Mouse (Mus musculus) embryonic fibroblast, embryonic 13.5 days (primary cell): ENCODE data around the gene Fermt2. TPM values are rescaled to one million over a fixed set of nuclear protein-coding genes. Genes with fewer than 3 reads are reported as not detected.

Experiments
- H3K27ac ChIP-seq: 2 replicates; pipeline ENCODE4 v1.5.1; 2012; ENCODE audit warnings: low read length, control low read depth, inconsistent platforms; ENCODE audit not compliant: insufficient read depth
- H3K4me1 ChIP-seq: 2 replicates; pipeline ENCODE4 v1.6.1; 2011; ENCODE audit warnings: low read length; ENCODE audit not compliant: control insufficient read depth, insufficient read depth
- H3K4me3 ChIP-seq: 2 replicates; pipeline ENCODE4 v1.5.1; 2011; ENCODE audit warnings: mild to moderate bottlenecking, control low read depth, low read length; ENCODE audit not compliant: insufficient read depth
- CTCF ChIP-seq: IDR thresholded peaks from 2 replicates; pipeline ENCODE4 v1.5.1; 2011; ENCODE audit warnings: mild to moderate bottlenecking, control low read depth, low read length, moderate library complexity, borderline replicate concordance; ENCODE audit not compliant: insufficient read depth
- POLR2A ChIP-seq: IDR thresholded peaks from 2 replicates; pipeline ENCODE4 v1.6.1; 2011; ENCODE audit warnings: low read depth, mild to moderate bottlenecking, control low read depth, low read length, moderate library complexity
- polyA plus RNA-seq: library from polyadenylated mRNA; stranded (reverse); fragments of >200 nt; gene quantifications from 2 replicates; pipeline ENCODE4 v1.2.4, GENCODE M21; 2011; ENCODE audit warnings: low read depth; ENCODE audit not compliant: missing spikeins, insufficient read length

The Fermt2 gene
- polyA plus RNA-seq, 1 experiment = 244 TPM

DNA sequence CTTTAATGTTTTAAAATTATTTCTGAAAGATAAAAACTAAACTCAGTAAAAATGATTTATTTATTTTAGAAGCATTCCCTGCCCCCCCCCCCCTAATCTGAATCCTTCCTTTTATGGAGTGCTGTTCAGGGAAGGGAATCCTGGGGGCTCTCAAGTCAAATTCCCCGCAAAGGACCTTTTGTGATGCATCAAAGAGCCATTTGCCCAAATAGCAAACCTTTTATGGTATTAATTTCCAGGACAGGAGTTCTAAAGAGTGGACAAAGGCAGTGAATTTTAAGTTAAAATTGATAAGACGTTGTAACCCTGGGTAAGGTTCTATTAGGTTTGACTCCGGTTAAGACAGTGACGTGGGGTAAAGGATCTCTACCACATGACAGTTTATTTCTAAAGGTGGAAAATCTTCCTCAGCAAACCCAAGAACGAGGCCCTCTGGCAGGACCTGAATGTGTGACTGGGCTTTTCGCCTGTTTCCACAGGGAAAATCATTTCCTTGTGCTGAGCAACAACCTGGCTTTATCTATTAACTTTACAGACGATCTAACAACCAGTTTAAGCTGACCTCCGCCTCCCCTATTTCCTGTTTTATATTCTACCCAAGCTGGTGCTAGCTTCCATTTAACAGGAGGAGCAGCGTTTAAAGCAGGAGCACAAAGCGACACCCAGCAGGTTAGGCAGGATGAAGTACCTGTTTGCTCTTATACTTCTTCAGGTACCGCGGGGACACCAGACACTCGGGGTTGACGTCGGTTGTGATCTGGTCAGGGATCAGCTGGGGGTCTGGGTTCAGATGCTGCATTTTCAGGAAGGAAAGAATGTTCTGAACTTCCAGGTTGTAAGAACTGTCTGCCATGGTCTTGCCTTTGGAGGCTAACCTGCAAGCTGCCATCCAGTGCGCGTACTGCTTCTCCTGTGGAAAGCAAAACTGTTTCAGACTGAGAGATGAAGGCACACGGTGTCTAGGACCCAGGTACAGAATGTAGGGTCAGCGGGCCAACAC is 65.6 kb downstream of the Fermt2 start:
- H3K4me1 ChIP-seq = peaks cover 13% of the 10 kb centered on the region
- no peak overlapping the region for H3K4me3 ChIP-seq
- TF ChIP-seq POLR2A = no peak
- TF ChIP-seq CTCF = no peak
- peak overlapping the region; percentile 92 for H3K27ac ChIP-seq

DNA sequence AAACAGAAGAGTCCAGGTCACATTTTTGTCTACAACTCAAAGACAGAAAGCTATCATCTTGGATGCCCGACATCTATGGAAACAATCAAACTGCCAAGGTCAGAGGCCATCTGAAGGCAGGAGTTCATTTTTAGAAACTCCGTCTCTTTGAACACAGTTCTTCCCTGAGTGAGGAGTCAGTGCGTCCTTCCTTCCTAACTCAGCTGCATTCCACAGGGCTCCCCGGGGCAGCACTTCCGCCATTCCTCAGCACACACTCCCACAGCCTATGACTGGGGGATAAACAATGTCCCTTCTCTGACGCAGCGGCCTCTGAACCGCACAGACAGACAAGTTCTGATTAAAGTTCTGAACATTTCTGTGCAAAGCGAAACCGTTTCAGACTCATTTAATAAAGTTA is 66.3 kb downstream of the Fermt2 start:
- Histone ChIP-seq H3K4me1 (peaks cover 13% of the 10 kb centered on the region), H3K4me3 (no peak overlapping the region), H3K27ac (peak overlapping the region; percentile 92)
- TF ChIP-seq CTCF (no peak), POLR2A (0 out of 2 replicates have a peak, but pooled peaks have one; percentile 17)

DNA sequence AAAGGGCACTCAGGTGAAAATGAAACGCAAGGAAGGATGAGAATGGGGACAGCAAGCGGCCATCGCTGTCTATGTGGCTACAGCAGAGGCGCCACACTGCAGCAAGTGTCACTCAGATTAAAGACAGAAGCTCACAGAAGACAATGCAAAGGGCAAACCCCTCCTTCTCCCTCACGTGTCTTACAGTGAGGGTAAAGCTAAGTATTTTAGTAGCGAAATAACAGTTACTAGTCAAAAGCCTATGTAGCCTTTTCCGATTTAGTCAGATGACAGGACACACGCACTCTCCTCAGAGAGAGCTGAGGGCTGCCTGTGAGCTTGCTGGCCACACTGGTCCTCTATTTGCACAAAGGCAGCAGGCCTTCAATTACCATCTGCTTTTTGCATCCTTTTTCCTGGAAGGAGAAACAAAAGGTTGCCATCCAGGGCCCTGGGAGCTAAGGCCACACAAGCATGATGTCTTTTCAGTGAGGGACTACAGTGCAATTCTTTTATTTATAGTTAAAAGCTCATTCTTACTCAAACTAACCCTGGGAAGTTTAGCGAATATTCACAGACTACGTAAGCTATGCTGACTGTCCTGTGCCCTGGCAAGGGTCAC is 66.9 kb downstream of the Fermt2 start:
- Histone ChIP-seq H3K27ac (peak overlapping the region; percentile 92), H3K4me1 (peaks cover 13% of the 10 kb centered on the region), H3K4me3 (no peak overlapping the region)
- TF ChIP-seq CTCF = no peak
- no peak for TF ChIP-seq POLR2A

DNA sequence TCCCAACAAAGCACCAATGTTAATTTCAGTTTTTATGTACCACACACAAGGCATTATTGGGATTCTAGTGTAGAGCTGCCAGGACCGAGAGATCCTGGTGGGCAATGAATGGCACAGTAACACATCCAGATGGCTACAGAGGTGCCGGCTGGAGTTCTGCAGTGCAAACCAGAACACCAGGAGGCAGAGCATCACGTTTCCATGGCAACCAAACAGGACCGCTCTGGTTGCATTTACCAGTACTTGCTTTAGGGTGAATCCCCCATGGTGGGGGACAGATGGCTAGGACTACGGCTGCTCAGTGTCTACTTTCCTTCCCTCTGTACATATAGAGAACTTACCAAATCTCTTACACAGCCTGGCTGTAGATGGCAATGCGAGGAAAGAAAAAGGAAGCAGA is 67.5 kb downstream of the Fermt2 start:
- Histone ChIP-seq H3K27ac (no peak overlapping the region), H3K4me3 (no peak overlapping the region), H3K4me1 (peaks cover 13% of the 10 kb centered on the region)
- TF ChIP-seq POLR2A = no peak
- TF ChIP-seq CTCF = no peak

DNA sequence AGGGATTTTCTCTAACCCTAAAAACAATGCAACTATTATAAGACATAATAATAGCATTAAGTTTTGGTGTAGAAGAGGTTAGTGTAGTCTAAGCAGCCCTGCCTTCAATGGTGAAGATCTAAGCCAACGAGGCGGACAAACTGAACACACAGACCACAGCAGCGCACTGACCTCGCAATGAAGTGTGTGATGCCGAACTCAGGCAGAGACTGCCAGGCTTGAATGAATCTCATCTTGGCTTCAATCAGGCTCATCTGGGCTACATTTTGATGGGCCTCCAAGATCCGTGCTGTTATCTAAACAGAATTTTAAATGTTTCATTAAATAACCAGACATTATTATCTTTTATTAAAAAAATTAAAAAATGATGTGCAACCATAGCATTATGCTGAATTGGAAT is 68.0 kb downstream of the Fermt2 start:
- no peak overlapping the region for H3K4me3 ChIP-seq
- TF ChIP-seq POLR2A (no peak), CTCF (no peak)
- no peak overlapping the region for H3K27ac ChIP-seq
- H3K4me1 ChIP-seq = peaks cover 13% of the 10 kb centered on the region

DNA sequence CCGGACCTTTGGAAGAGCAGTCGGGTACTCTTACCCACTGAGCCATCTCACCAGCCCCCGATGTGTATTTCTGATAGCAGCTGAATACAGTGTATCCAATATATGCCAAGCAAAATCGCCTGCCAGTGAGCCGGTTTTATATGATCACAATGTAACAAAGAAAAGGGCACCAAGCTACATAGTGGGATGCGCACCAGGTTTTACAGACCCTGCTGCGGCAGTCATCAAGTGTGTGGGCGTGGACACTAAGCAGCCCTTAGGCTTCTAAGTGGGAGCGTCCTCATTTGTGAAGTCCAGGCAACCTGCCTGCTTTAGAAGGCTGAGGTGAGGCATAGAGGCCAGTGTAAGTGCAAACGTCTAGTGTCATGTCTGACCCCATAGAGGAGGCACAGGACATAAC is 69.4 kb downstream of the Fermt2 start:
- no peak overlapping the region for H3K4me3 ChIP-seq
- peaks cover 13% of the 10 kb centered on the region for H3K4me1 ChIP-seq
- TF ChIP-seq POLR2A (no peak), CTCF (no peak)
- H3K27ac ChIP-seq = no peak overlapping the region

DNA sequence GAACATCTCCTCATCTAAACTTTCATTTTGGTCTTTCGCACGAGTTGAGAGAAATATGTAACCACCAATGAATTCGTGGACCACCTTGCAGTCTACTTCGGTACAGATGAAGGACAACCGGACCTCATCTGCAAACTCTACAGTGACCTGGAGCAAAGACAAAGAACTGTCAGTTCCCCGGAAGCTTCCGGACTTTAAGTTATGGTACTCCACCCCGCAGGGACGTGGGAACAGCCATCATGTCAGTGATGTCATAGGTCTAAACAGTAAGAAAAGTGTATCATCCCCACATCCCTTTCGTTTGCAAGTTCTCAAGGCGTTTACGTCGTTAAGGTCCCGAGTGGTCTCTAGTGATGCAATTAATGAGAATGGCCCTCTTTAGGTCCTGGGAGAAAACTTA is 70.0 kb downstream of the Fermt2 start:
- Histone ChIP-seq H3K4me1 (peaks cover 13% of the 10 kb centered on the region), H3K4me3 (no peak overlapping the region), H3K27ac (no peak overlapping the region)
- no peak for TF ChIP-seq CTCF
- TF ChIP-seq POLR2A = no peak

DNA sequence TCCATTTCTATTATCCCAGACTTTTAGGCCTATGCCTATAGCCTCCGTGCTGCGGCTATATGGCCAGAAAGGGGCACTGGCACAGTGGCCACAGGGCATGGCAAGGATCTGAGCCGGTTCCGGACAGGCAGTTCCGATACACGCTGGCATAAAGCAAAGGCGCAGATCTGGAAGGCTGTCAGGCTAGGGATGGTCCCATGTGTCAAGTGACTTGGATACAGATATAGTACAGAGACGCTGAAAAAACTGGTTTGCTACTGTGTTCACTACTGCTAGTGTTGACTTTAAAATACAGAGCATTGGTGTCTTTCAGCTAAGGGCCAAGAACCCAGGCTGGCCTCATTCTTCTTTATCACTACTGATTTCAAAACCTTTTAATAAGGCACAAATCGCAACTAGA is 72.9 kb downstream of the Fermt2 start:
- TF ChIP-seq POLR2A = no peak
- TF ChIP-seq CTCF = no peak
- Histone ChIP-seq H3K4me1 (no peaks in the 10 kb centered on the region; the same call in 1 of the 2 replicates), H3K4me3 (no peak overlapping the region), H3K27ac (no peak overlapping the region)

DNA sequence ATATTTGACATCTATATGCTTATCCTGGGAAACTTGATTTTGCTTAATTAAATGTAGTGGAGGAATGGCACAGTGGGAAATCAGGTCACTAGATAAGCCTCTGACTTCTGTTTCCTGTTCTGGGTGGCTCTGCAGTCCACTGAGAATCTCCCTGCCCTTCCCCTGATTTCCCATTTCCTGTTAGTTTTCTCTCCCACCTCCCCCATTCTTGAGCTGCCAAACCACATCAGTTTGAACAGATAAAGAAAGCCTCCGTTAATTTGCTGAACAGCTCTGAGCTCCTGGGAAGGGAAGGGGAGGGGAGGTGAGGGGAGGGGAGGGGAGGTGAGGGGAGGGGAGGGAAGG is 73.4 kb downstream of the Fermt2 start:
- no peak overlapping the region for H3K4me3 ChIP-seq
- no peak overlapping the region for H3K27ac ChIP-seq
- TF ChIP-seq POLR2A = no peak
- TF ChIP-seq CTCF = no peak
- no peaks in the 10 kb centered on the region; the same call in 1 of the 2 replicates for H3K4me1 ChIP-seq
